Mouse (Mus musculus) E14TG2a.4 (cell line): ENCODE data around the gene Cacna1a.

Source experiments
- CTCF ChIP-seq: conservative IDR thresholded peaks from 2 replicates; pipeline ENCODE4 v1.5.1; 2014; ENCODE audit warnings: low read length
- NANOG ChIP-seq: IDR thresholded peaks from 2 replicates; pipeline ENCODE4 v1.6.1; 2014; ENCODE audit warnings: borderline replicate concordance, low read length, mixed read lengths
- POU5F1 ChIP-seq: IDR thresholded peaks from 2 replicates; pipeline ENCODE4 v1.6.1; 2014; ENCODE audit warnings: low read length, borderline replicate concordance

DNA sequence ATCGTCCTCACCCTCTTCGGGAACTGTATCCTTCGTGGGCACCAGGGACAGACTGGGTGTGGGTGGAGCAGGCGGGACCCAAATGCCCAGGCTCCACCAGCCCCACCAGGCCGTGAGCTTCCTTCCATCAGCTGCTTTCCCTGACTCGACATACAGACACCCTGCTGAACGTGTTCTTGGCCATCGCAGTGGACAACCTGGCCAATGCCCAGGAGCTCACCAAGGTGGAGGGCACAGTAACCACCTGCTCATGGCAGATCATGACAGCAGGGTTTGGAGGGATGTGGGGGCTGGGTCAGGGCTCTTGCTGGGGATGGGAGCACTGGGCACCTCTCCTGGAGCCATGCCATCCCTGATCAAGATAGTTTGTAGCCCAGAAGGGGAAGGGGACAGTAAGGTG, 164.9 kb downstream of the Cacna1a start:
- TF ChIP-seq CTCF (no peak), POU5F1 (no peak), NANOG (no peak)
